Mouse (Mus musculus) small intestine, adult 2 months (tissue): Measurements from ENCODE around the gene Ice1. TPM values are rescaled to one million over a fixed set of nuclear protein-coding genes. Genes with fewer than 3 reads are reported as not detected.

Experiments
- H3K27ac ChIP-seq: fragments of 200-500 bp; 2 replicates; pipeline ENCODE4 v1.5.1; 2012; ENCODE audit warnings: low read depth, low read length, control low read depth, inconsistent platforms; ENCODE audit not compliant: insufficient read depth
- H3K27me3 ChIP-seq: fragments of 200-500 bp; 2 replicates; pipeline ENCODE4 v1.6.1; 2012; ENCODE audit warnings: mild to moderate bottlenecking, moderate library complexity, low read length, inconsistent platforms; ENCODE audit not compliant: control insufficient read depth, insufficient read depth
- H3K36me3 ChIP-seq: fragments of 200-500 bp; 2 replicates; pipeline ENCODE4 v1.6.1; 2012; ENCODE audit warnings: mild to moderate bottlenecking, low read length, control low read depth, inconsistent platforms; ENCODE audit not compliant: control insufficient read depth, insufficient read depth
- H3K4me1 ChIP-seq: fragments of 200-500 bp; 2 replicates; pipeline ENCODE4 v1.6.1; 2012; ENCODE audit warnings: low read length, inconsistent platforms, mixed read lengths; ENCODE audit not compliant: control insufficient read depth, insufficient read depth, insufficient read length
- H3K4me3 ChIP-seq: fragments of 200-500 bp; 2 replicates; pipeline ENCODE4 v1.5.1; 2012; ENCODE audit warnings: low read depth, mild to moderate bottlenecking, control low read depth, inconsistent platforms, low read length, moderate library complexity
- CTCF ChIP-seq: fragments of 200-500 bp; IDR thresholded peaks from 2 replicates; pipeline ENCODE4 v1.5.1; 2012; ENCODE audit warnings: low read depth, mild to moderate bottlenecking, control low read depth, inconsistent platforms, low read length, moderate library complexity, mixed read lengths; ENCODE audit not compliant: insufficient replicate concordance, insufficient read length; ENCODE audit errors: extremely low read depth
- POLR2A ChIP-seq: fragments of 200-500 bp; IDR thresholded peaks from 2 replicates; pipeline ENCODE4 v1.6.1; 2012; ENCODE audit warnings: low read depth, mild to moderate bottlenecking, control low read depth, inconsistent platforms, low read length, moderate library complexity
- WGBS: fragments of 180-500 bp; shearing (Covaris S2); methylation state at CpG from one replicate; pipeline ENCODE4 v1.1.7; 2018; 5-methylcytosine and 5-hydroxymethylcytosine counted together
- polyA plus RNA-seq: library from polyadenylated mRNA; depleted of rRNA; stranded (reverse); fragments of >200 nt; gene quantifications from 2 replicates; pipeline ENCODE4 v1.2.3, GENCODE M21; 2012

Ice1 gene
- polyA plus RNA-seq, 1 experiment: 7.7 TPM

DNA sequence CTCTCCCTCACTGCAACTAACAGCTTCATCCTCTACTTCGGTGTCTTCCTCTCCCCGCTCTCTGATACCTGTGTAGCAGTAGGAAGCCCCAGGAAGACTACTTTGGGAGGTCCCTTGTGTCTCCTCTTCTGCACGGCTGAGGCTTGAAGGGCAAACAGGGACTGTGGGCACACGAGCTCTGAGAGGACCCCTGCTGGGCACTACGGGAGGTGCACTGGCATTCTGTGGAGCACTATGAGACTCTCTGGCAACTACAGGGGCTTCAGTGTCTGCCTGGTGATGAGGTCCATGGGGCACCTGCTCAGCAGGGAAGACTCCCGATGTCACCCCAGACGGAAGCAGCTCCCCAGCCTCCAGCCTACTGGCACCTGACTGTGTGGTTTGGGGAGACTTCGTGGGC lies 32.7 kb downstream of the Ice1 start:
- peaks cover 83% of the 10 kb centered on the region for H3K36me3 ChIP-seq
- H3K27ac ChIP-seq: no peak overlapping the region
- no peak overlapping the region for H3K4me3 ChIP-seq
- no peaks in the 10 kb centered on the region for H3K4me1 ChIP-seq
- no peaks in the 10 kb centered on the region for H3K27me3 ChIP-seq
- TF ChIP-seq CTCF: peak; percentile 16; the same call in 1 of the 2 replicates
- no peak for TF ChIP-seq POLR2A
- WGBS: 85% methylated on average over 8 of the region's 8 CpGs

DNA sequence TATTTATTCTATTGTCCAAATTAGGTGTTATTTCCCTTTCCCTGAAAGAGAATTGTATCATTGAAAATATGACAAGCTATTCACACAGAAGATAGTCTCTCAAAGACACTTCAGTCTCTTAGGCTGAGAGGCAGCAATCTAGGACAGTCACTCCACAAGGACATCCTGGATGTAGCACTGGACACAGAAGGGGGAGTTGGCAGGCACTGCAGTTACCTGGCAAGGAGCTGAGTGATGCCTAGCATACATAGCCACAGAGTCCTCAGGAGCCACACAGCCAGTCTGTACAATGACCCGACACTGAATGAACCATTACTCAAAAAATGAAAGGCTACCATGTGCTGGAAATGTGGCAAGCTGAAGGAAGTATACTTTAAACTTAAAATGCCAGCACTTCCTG lies 35.9 kb downstream of the Ice1 start:
- no peak for TF ChIP-seq POLR2A
- no peak for TF ChIP-seq CTCF
- no peaks in the 10 kb centered on the region for H3K4me1 ChIP-seq
- 81% methylated on average over 1 of the region's 1 CpGs for WGBS
- H3K4me3 ChIP-seq: no peak overlapping the region
- peaks cover 71% of the 10 kb centered on the region for H3K36me3 ChIP-seq
- no peaks in the 10 kb centered on the region for H3K27me3 ChIP-seq
- H3K27ac ChIP-seq: no peak overlapping the region

DNA sequence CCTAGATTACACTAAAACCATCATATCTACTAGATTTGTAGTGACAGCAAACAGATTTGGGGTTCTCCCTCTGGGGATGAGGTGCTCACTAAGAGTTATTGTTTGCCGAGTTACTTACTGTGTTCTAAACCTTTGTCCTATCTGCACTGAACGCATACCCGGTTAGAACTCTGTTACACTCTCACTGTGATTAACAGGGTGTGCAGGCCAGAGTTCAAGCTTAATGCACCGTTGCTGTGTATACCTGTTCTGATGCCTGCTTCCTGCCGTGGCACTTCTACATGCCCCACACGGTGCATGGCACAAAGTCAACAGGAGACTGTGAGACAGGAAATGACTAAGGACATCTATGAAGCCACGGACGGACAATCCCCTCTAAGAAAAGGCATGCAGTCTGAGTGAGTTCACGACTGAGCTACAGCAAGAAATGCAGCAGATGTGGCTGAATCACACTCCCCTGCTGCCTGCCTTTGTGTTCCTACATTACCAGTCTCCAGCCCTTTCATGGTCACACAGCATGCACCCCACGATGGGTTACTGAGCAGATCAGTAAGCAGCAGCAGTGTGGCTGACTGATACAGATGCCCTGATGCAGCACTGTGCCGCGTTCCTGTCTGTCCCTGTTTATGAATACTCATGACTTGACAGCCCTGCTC lies 37.3 kb downstream of the Ice1 start:
- H3K36me3 ChIP-seq: peaks cover 67% of the 10 kb centered on the region
- 75% methylated on average over 12 of the region's 12 CpGs for WGBS
- TF ChIP-seq CTCF: no peak
- TF ChIP-seq POLR2A: no peak

DNA sequence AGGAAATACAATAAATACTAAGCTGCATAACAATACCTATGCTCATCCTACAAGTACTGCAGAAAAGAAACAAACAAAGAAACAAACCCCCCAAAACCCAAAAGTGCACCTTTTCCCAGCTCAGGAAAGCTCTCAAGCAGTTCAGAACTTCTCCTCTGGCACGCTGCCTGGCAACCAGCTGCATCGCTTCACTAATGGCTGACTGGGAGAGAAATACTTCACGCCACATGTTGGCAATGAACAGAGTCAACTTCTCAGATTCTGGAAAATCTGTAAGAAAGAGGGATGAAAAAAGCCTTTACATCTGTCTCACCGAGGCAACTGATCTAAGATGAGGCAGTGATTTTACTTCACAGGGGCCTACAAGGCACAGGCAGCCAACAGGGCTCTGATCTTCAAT lies 38.5 kb downstream of the Ice1 start:
- WGBS: 85% methylated on average over 4 of the region's 4 CpGs
- peaks cover 70% of the 10 kb centered on the region for H3K36me3 ChIP-seq

More for the DNA sequence above, 37.3 kb downstream of the Ice1 start:
- Histone ChIP-seq H3K27ac (no peak overlapping the region), H3K27me3 (no peaks in the 10 kb centered on the region), H3K4me1 (no peaks in the 10 kb centered on the region), H3K4me3 (no peak overlapping the region)

GRCm38 (mm10) chr13:70596901-70597300 lies 40.5 kb downstream of the Ice1 start:
- no peak overlapping the region for H3K4me3 ChIP-seq
- no peak overlapping the region for H3K27ac ChIP-seq
- H3K27me3 ChIP-seq: no peaks in the 10 kb centered on the region
- no peaks in the 10 kb centered on the region for H3K4me1 ChIP-seq
- TF ChIP-seq CTCF (no peak), POLR2A (no peak)
- H3K36me3 ChIP-seq: peaks cover 67% of the 10 kb centered on the region
- 92% methylated on average over 3 of the region's 3 CpGs for WGBS

More for the DNA sequence above, 38.5 kb downstream of the Ice1 start:
- no peak overlapping the region for H3K4me3 ChIP-seq
- no peaks in the 10 kb centered on the region for H3K27me3 ChIP-seq
- H3K27ac ChIP-seq: no peak overlapping the region
- TF ChIP-seq POLR2A (no peak), CTCF (no peak)
- H3K4me1 ChIP-seq: no peaks in the 10 kb centered on the region

GRCm38 (mm10) chr13:70590248-70590762 lies 47.1 kb downstream of the Ice1 start:
- 78% methylated on average over 7 of the region's 7 CpGs for WGBS
- Histone ChIP-seq H3K36me3 (peaks cover 57% of the 10 kb centered on the region), H3K4me3 (no peak overlapping the region), H3K4me1 (no peaks in the 10 kb centered on the region), H3K27ac (no peak overlapping the region), H3K27me3 (no peaks in the 10 kb centered on the region)
- TF ChIP-seq POLR2A (no peak), CTCF (no peak)

DNA sequence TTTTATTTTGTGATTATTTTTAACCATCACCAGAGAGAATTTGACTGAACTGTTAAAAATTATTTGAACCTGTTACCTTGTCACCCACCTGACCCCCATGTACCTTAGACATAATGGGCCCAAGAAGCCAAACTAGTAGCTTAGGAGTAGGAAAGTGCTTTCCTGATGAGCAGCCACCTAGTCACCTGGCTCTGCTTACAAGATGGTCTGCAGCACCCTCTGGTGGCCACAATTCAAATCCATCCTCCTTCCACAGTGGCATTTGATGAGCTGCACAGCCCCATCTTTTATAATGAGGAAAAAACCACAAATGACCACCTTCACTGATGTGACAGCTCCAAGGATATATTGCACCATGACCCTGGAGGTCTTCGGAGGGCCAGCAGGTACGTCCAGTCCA lies 50.5 kb downstream of the Ice1 start:
- Histone ChIP-seq H3K27ac (no peak overlapping the region), H3K36me3 (peaks cover 28% of the 10 kb centered on the region), H3K4me3 (no peak overlapping the region), H3K27me3 (no peaks in the 10 kb centered on the region), H3K4me1 (no peaks in the 10 kb centered on the region)
- TF ChIP-seq POLR2A (no peak), CTCF (peak; percentile 54; the same call in 1 of the 2 replicates)
- 77% methylated on average over 2 of the region's 2 CpGs for WGBS
